Mouse (Mus musculus) adrenal gland, postnatal 25 days (tissue): ENCODE data around the gene Hhipl1. TPM values are rescaled to one million over a fixed set of nuclear protein-coding genes. Genes with fewer than 3 reads are reported as not detected.

Experiments used
- DNase-seq: peaks from one replicate; pipeline ENCODE4 v3.0.0; 2021; ENCODE audit warnings: mixed read lengths
- total RNA-seq: library from RNA; stranded (reverse); gene quantifications from 2 replicates; pipeline ENCODE4 v1.2.3, GENCODE M21; 2021

Hhipl1 gene
- total RNA-seq, 1 experiment from 2014 or later = 0.67 TPM

GRCm38 (mm10) chr12:108312432-108312851 is 6.4 kb downstream of the Hhipl1 start:
- no peak for DNase-seq

DNA sequence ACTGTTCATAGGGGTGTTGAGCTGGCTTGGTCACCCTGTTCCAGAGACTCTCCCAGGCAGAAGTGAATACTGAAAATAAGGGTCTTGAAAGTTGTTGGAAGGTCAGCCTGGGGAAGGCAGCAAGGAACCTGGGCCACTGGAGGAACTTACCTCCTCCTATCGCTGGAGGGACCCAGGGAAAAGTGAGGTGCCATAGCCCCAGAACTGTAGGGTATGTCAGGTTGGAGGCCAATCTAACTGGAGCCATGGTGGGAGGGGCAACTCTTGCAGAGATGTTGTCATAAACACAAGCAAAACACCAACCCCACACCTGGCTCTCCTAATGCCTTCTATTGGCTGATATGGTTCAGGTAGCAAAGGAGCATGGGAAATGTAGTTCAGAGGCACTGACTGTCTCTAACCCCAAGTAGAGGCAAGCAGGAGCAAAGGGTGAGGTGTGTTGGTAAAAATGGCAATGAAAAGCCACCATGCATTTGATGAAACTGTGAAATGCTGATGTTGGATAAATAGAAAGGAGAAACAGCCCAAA is 7.2 kb downstream of the Hhipl1 start:
- DNase-seq = no peak

DNA sequence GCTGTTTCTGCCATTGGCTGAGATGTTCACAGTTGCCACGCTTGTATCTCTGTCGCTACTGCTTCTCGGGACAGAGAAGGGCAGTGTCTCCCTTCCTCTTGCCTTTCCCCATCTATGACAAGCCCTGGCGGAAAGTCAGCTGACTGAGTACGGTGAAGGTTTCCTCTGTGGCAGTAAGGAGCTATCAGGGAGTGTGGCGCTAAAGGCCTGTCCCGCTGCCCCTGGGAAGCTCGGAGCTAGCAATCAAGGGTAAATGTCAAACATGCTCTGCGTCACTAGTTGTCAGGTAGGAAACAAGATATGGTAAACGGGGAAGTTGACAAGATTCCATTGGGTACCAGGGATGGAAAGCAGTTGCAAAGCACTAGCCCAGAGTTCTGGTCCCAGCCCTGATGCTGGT is 9.7 kb downstream of the Hhipl1 start:
- DNase-seq = no peak

DNA sequence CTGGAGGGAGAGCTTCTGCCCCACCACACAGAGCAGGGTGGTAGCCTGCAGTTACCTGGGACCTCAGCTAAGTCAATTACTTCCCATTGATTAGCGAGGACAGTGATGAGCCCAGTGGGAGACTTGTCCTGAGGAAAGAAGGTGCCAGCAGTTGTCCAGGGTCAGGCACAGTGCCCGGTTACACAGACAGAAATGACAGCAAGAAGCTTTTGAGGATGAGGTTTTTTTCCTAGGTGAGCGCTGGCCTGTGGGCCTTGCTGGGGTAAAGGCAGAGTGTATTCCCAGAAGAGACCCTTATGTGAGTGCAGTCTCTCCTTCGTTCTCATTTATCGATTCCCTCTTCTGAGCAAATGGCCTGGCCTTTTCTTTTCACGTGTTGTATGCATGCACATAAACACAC is 10.6 kb downstream of the Hhipl1 start:
- no peak for DNase-seq

DNA sequence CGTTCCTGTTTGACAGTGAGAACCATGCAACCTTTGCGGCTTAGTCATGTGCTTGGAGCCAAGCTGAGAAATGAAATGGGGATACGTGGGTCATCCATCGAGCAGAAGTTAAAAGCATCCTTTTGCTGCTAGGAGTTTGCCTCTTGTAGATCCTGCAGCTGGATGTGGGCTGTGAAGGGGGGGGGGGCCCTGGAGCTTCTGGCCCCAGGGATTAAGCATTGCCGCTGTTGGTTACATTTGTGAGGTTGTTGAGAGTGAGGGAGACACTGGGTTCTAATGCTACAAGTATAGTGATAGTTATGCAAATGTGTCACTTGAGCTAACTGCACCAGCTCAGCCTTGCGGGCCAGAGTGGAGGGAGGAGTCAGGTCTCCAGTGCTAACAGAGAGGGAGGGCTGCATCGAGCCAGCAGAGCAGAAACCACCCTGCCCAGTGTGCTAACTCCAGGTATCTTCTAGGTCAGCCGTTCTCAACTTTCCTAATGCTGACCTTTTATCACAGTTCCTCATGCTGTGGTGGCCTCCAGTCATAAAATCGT is 11.2 kb downstream of the Hhipl1 start:
- no peak for DNase-seq

- DNase-seq = no peak
These were observed 11.9 kb downstream of the Hhipl1 start for GRCm38 (mm10) chr12:108317826-108318430.

- DNase-seq = no peak
These were observed 12.4 kb downstream of the Hhipl1 start for GRCm38 (mm10) chr12:108318499-108318898.

- DNase-seq = no peak
These were observed 14.0 kb downstream of the Hhipl1 start for GRCm38 (mm10) chr12:108320096-108320495.

DNA sequence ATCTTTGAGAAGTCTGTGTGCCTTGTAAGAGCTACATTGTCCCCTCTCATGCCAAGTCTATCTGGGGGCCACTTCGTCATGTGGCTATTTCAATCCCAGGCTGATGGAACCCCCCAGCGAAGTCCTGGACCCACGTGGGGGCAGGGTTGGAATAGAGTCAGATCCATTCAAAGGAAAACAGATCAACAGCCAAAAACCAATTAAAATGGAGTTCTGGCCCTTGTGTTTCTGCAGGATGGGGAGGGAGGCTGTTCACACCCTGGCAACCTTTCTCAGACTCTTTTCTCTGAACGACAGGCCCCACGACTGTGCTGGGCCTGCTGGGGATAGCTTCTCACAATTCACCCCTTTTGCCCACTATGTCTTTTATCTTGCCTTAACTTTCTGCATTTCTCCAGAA is 20.3 kb downstream of the Hhipl1 start:
- DNase-seq = no peak

DNA sequence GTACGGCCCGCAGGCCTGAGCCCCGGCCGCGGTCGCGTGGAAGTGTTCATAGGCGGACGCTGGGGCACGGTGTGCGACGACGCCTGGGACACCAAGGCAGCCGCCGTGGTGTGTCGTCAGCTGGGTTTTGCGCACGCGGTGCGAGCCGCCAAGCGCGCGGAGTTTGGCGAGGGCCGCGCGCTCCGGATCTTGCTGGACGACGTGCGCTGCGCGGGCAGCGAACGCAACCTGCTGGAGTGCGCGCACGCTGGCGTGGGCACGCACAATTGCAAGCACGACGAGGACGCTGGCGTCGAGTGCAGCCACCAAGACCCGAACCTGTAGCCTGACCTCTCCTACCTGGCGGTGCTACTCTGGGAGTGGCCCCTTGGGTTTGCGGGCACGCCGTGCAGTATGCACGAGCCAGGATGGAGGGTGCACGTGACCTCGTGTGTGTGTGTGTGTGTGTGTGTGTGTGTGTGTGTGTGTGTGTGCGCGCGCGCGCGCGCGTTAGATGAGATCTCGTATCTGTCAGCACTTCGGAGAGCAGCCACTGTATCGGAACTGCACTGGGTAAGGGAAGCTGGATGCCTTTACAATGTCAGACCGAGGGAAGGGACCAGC is 21.9 kb downstream of the Hhipl1 start:
- DNase-seq = no peak

DNA sequence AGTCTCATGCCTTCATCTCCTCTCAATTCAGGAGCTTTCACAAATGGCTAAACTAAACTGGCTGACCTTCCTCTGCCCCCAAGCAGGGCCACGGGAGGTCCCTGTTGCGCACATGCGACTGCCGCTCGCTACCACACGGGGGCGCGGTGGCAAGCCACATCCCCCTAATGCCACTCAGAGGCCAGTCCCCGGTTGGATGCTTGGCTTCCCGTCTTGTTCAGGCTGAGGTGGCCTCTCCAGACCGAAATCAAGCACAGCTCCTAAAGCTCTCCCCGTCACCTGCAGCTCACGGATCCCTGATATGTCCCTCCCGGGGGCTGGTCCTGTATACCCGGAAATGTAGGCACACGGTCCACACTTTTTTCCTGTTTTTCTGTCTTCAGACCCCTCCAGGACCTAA is 27.0 kb downstream of the Hhipl1 start:
- peak; percentile 88 for DNase-seq

GRCm38 (mm10) chr12:108333481-108333882 is 27.4 kb downstream of the Hhipl1 start:
- DNase-seq = no peak

DNA sequence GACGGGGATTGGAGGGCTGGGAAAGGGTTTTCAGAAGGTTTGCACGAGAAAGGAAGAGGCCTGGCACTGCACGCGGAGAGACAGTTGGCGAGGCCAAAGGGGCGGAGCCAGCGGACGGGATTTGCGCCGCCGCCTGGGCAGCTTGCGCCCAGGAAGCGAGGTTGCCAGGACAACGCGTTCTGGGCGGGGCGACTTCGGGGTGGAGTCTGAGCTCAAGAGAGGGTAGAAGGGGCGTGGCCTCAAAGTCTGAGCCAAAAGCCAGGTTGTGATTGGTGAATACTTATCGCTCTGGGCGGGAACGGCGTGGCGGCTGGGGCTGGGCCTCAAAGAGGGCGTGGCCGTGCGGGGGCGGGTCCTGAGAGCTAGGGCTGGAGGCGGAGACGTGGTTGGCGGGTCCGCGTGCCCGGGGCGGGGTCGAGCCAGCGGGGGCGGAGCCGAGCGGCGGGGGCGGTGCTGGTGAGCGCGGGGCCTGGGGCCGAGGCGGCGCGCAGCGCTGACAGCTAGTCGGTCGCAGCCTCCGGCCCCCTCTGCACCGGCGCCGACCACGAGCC is 27.9 kb downstream of the Hhipl1 start, which contains the start of gene Cyp46a1:
Gene Cyp46a1, plus strand, starts transcription at position 487 of the 551 bp plus-strand sequence.
- peak; percentile 100 for DNase-seq

GRCm38 (mm10) chr12:108334529-108334928 is 28.5 kb downstream of the Hhipl1 start:
- DNase-seq = no peak

DNA sequence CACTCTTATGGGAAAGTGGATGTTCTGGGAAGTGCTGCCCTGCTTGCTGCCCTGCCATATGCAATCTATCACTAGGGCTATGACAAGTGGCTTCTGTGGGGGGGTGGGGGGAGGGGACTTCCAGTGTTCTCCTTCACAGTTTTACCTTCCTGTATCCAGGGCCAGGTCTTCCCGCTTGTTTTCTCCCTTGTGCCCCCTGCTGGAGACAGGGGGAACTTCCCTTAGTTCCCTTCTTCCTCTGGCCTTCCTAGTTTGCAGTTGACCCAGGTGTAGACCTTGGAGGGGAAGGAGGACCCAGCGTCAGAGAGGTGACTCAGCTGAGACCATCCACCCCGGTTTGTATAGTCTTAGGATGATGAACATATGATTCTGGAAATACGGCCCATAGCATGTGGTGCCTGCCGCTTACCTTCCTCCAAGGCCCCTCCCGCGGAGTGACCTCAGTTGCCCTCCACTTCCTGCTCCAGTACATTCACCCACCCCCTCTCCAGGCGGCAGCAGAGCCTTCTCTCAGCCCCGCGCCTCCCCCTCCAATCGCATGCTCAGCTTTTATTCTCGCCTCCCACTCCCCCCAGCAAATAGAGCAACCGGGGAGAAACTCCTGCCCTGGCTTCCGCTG is 32.6 kb downstream of the Hhipl1 start:
- no peak for DNase-seq

DNA sequence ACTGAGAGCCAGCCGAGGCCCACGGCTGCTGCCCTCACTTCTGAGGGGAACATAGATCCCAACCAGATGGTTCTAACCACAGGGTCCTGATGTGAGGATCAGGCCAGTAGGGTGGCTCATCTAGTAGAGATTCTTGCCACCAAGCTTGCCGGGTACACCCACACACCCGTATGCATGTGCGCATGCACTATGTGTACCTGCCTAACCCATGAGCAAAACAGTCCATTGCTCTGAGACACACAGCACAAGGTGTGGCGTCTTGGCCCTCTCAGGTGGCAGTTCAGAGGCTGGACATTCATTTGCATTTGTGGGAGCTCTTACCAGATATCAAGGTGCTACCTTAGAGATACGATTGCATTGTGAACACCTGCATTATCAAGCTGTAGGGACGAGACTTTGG is 42.1 kb downstream of the Hhipl1 start:
- no peak for DNase-seq

GRCm38 (mm10) chr12:108349026-108349425 is 43.0 kb downstream of the Hhipl1 start:
- no peak for DNase-seq

- DNase-seq = no peak
These were observed 44.9 kb downstream of the Hhipl1 start for GRCm38 (mm10) chr12:108350931-108351330.

DNA sequence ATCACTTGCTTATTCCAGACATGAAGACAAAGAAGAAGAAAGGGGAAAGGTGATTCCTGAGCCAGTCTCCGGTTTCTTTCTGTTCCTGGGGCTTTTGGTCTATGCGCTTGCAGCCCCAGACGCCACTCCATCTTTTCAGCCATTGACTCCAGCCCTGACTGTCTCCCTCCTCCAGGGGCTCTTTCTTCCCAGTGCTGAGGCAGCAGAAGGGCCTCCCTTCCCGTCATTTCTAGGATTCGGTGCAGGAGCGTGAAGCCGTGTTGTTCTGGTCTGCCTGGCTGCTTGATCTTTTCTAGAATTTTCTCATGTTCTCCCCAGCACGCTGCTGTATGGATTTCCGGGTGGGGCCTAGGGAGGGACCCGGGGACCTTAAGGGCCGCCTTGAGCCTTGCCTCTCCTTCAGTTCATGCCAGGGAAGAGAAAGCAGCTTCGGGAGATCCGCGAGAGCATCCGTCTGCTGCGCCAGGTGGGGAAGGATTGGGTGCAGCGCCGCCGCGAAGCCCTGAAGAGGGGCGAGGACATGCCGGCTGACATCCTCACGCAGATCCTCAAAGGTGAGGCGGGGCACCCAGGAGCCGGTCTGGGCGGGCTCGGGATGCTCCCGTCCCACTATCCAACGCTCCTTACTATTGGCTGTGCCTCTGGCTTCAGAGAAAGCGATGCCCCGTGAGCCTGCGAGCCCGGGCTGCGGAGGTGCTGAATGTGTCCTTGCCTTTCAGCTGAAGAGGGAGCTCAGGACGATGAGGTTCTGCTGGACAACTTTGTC is 46.5 kb downstream of the Hhipl1 start:
- DNase-seq = no peak

DNA sequence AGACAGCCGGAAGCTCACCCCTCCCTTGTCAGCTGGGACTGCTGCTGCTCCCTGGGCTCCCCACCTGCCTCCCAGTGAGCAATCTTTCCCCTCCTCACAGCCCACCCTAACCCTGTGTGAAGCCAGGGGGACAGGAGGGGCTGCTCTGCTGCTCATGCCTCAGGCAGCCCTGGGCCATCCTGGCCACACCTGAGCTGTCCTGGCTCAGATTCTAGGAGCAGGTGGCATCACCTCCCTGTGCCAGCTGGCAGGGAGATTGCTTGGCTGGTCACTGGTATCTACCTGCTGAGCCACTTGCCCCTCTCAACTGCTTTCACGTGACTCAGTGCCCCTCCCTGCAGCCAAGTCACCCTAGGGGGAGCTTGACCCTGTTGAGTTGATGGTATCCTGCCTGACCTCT is 48.2 kb downstream of the Hhipl1 start:
- DNase-seq = peak; percentile 20

- DNase-seq = no peak
These were observed 49.2 kb downstream of the Hhipl1 start for GRCm38 (mm10) chr12:108355271-108355670.

DNA sequence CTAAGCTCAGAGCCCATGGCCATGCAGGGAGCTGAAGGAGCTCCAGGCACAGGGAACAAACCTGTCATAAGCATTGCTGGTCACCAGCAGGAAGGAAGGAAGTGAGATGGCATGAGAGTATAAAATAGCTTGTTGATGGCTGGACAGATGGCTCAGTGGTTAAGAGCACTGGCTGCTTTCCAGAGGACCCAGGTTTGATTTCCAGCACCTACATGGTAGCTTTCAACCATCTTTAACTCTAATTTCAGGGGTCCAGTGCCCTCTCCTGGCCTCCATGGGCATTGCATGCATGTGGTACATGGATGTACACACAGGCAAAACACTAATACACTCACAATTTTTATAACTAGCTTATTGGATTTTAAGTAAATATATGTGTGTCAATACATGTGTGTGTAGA is 49.9 kb downstream of the Hhipl1 start:
- DNase-seq = no peak
